Mouse (Mus musculus) C2C12 (cell line): ENCODE measurements around the gene Cops9.

Source experiments
- CTCF ChIP-seq: IDR thresholded peaks from one replicate; pipeline ENCODE4 v1.5.1; 2011; ENCODE audit not compliant: control insufficient read depth, insufficient read depth, insufficient read length
- USF1 ChIP-seq: IDR thresholded peaks from one replicate; pipeline ENCODE4 v1.6.1; 2011; ENCODE audit warnings: low read depth, mild to moderate bottlenecking, control low read depth, moderate library complexity

DNA sequence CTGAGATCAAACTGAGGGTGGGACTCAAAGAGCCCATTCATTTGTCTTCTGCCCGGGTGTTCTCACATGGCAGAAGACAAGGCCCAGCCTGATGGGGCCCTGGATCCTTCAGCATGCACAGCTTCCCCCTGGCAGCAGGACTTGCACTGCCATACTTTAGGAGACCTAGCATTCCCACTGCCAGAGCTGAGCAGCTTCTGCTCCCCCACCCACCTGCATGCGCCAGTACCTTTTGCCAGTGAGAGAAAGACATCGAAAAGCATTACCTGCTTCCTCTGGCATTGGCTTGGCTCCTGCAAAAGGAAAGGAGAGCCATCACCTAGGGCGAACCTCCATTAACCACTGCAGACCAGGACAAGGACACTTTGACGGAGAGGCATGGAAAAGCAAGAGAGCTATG is 3.1 kb upstream of the Cops9 start:
- TF ChIP-seq CTCF (no peak), USF1 (no peak)
